Mouse (Mus musculus) erythroblast, embryonic 14.5 days (primary cell): ENCODE measurements around the gene Dmd. TPM values are rescaled to one million over a fixed set of nuclear protein-coding genes. Genes with fewer than 3 reads are reported as not detected.

Experiments
- H3K27me3 ChIP-seq: 2 replicates; pipeline ENCODE4 v1.6.1; 2012; ENCODE audit warnings: inconsistent platforms; ENCODE audit not compliant: control insufficient read depth
- H3K36me3 ChIP-seq: 2 replicates; pipeline ENCODE4 v1.6.1; 2012; ENCODE audit warnings: mild to moderate bottlenecking, inconsistent platforms; ENCODE audit not compliant: control insufficient read depth
- H3K4me1 ChIP-seq: 2 replicates; pipeline ENCODE4 v1.6.1; 2012; ENCODE audit warnings: inconsistent platforms; ENCODE audit not compliant: control insufficient read depth
- H3K4me3 ChIP-seq: replicated peaks from 2 replicates; pipeline ENCODE3; 2012; ENCODE audit warnings: moderate library complexity, mild to moderate bottlenecking, inconsistent platforms
- H3K9me3 ChIP-seq: 2 replicates; pipeline ENCODE4 v1.6.1; 2012; ENCODE audit warnings: low read length, inconsistent platforms, mixed read lengths; ENCODE audit not compliant: control insufficient read depth
- GATA1 ChIP-seq: IDR thresholded peaks from 2 replicates; pipeline ENCODE4 v1.6.1; 2012; ENCODE audit warnings: low read length, inconsistent platforms, mixed read lengths
- TAL1 ChIP-seq: IDR thresholded peaks from 3 replicates; pipeline ENCODE4 v1.6.1; 2012; ENCODE audit warnings: low read length, inconsistent platforms, mixed read lengths
- polyA plus RNA-seq: library from polyadenylated mRNA; stranded (reverse); fragments of >175 nt; gene quantifications from 2 replicates; pipeline ENCODE4 v1.2.3, GENCODE M21; 2012

Gene Dmd
- polyA plus RNA-seq, 1 experiment, result not detected

GRCm38 (mm10) chrX:84932715-84933473 is 1984.2 kb downstream of the Dmd start:
- Histone ChIP-seq H3K27me3 (no peaks in the 10 kb centered on the region), H3K4me3 (no peak overlapping the region), H3K36me3 (no peaks in the 10 kb centered on the region), H3K4me1 (no peaks in the 10 kb centered on the region), H3K9me3 (no peaks in the 10 kb centered on the region)
- TF ChIP-seq GATA1 (no peak), TAL1 (no peak)

DNA sequence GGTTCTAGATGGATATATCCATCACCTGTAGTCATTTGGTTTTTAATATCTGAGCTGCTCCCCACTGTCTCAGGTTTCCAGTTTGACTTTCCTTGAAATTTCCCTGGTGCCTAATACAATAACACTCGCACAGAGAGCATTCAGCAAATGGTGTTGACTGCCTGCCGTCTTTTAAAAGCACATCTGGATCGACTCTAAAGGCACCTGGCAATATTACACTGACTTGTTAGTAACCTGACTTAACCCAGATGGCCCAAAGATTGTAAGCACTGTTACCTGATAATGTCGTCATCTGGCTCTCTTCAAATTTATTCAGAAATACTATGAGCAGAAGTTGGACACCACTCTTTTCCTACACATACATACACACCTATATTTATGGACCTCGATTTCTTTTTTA is 2011.9 kb downstream of the Dmd start:
- H3K9me3 ChIP-seq, result no peaks in the 10 kb centered on the region
- no peaks in the 10 kb centered on the region for H3K36me3 ChIP-seq
- no peak overlapping the region for H3K4me3 ChIP-seq
- H3K27me3 ChIP-seq, result no peaks in the 10 kb centered on the region
- H3K4me1 ChIP-seq, result no peaks in the 10 kb centered on the region
- no peak for TF ChIP-seq TAL1
- TF ChIP-seq GATA1, result no peak

- Histone ChIP-seq H3K36me3 (no peaks in the 10 kb centered on the region), H3K4me3 (no peak overlapping the region), H3K4me1 (no peaks in the 10 kb centered on the region), H3K9me3 (no peaks in the 10 kb centered on the region), H3K27me3 (no peaks in the 10 kb centered on the region)
- TF ChIP-seq TAL1 (no peak), GATA1 (no peak)
Observed at GRCm38 (mm10) chrX:84960972-84961371, 2012.3 kb downstream of the Dmd start.

- Histone ChIP-seq H3K9me3 (no peaks in the 10 kb centered on the region), H3K4me3 (no peak overlapping the region), H3K36me3 (no peaks in the 10 kb centered on the region), H3K4me1 (no peaks in the 10 kb centered on the region), H3K27me3 (no peaks in the 10 kb centered on the region)
- TF ChIP-seq TAL1 (no peak), GATA1 (no peak)
Observed at GRCm38 (mm10) chrX:85008304-85008703, 2059.6 kb downstream of the Dmd start.

- no peaks in the 10 kb centered on the region for H3K27me3 ChIP-seq
- no peaks in the 10 kb centered on the region for H3K36me3 ChIP-seq
- TF ChIP-seq TAL1, result no peak
- no peak for TF ChIP-seq GATA1
- no peak overlapping the region for H3K4me3 ChIP-seq
- no peaks in the 10 kb centered on the region for H3K9me3 ChIP-seq
- H3K4me1 ChIP-seq, result no peaks in the 10 kb centered on the region
Observed at GRCm38 (mm10) chrX:85041466-85042058, 2092.9 kb downstream of the Dmd start.

DNA sequence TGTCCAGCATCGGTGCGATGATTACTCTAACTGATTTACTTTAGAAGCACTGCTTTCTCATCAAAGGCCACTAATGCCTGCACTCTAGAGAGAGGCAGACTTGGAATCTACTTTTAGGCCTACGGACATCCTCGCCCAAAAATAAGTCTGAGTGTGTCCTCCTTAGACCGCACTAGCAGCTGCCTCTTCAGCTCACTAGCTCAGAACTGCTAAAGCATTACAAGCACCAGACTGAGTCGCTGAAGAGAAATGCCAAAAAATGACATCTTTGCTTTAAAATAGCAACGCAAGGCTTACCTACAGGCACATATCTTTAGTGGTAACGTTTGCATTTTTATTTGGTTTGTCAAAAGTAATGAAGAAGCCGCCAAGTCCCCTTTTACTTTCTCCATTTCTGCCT is 2098.0 kb downstream of the Dmd start:
- H3K4me1 ChIP-seq, result peaks cover 3% of the 10 kb centered on the region
- TF ChIP-seq TAL1 (no peak), GATA1 (no peak)
- no peak overlapping the region for H3K4me3 ChIP-seq
- H3K9me3 ChIP-seq, result no peaks in the 10 kb centered on the region; the same call in 1 of the 2 replicates
- peaks cover 15% of the 10 kb centered on the region for H3K27me3 ChIP-seq
- H3K36me3 ChIP-seq, result no peaks in the 10 kb centered on the region

GRCm38 (mm10) chrX:85048141-85049110 is 2099.8 kb downstream of the Dmd start:
- H3K9me3 ChIP-seq, result no peaks in the 10 kb centered on the region; the same call in 1 of the 2 replicates
- H3K4me3 ChIP-seq, result peak overlapping the region; percentile 60
- no peak for TF ChIP-seq GATA1
- no peak for TF ChIP-seq TAL1
- H3K4me1 ChIP-seq, result peaks cover 3% of the 10 kb centered on the region
- peaks cover 15% of the 10 kb centered on the region for H3K27me3 ChIP-seq
- no peaks in the 10 kb centered on the region for H3K36me3 ChIP-seq

- Histone ChIP-seq H3K4me3 (no peak overlapping the region), H3K9me3 (no peaks in the 10 kb centered on the region; the same call in 1 of the 2 replicates), H3K36me3 (no peaks in the 10 kb centered on the region), H3K4me1 (peaks cover 3% of the 10 kb centered on the region), H3K27me3 (peaks cover 15% of the 10 kb centered on the region)
- no peak for TF ChIP-seq TAL1
- TF ChIP-seq GATA1, result no peak
Observed at GRCm38 (mm10) chrX:85049593-85049992, 2100.9 kb downstream of the Dmd start.

DNA sequence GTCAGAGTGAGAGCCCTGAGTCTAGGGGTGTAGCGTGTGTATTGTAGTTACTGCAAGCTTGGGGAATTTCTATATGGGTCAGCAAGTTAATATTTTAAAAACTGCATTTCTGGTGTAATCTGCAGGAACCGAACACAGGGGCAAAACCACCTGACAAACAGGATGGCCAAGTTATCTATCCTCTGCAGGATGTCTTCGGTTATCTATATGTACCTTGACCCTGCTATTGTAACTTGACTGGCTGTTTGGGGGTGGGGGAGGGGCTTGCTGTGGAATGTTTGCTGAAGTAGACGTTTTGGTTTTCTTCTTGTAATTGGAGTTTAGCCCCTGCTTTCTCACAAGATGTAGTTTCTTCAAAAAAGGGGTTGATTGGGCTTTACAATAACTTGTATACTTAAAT is 2124.9 kb downstream of the Dmd start:
- Histone ChIP-seq H3K9me3 (no peaks in the 10 kb centered on the region), H3K4me3 (no peak overlapping the region), H3K4me1 (peaks cover 4% of the 10 kb centered on the region), H3K27me3 (no peaks in the 10 kb centered on the region), H3K36me3 (no peaks in the 10 kb centered on the region)
- TF ChIP-seq TAL1 (no peak), GATA1 (no peak)
